Mouse (Mus musculus) E14TG2a.4 (cell line): Measurements from ENCODE around the gene Fbxo40.

Experiments
- CTCF ChIP-seq: conservative IDR thresholded peaks from 2 replicates; pipeline ENCODE4 v1.5.1; 2014; ENCODE audit warnings: low read length
- NANOG ChIP-seq: IDR thresholded peaks from 2 replicates; pipeline ENCODE4 v1.6.1; 2014; ENCODE audit warnings: borderline replicate concordance, low read length, mixed read lengths

DNA sequence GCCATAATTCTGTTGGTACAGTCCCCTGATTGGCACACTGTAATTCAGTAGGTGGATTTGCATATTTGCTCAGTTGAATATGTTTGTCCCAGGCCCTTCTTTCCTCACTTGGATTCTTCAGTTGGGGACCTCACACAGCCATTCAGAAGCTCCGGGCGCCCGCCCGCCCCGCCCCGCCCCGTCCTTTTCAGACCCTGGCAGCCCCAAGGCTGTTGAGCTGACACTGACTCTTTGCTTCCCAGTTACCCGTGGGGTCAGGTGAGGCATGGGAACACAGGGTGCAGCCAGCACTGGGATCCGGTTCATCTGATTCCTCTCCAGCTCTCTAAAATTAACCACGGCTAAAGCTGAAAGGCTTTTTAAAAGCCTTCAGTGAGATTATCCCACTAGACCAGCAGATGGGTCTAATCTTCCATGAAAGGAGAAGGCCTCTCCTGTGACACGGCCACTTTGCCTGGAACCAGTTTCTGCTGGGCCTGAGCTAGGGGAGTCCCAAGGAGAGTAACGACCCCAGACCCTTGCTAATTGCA, 45.3 kb downstream of the Fbxo40 start:
- no peak for TF ChIP-seq CTCF
- no peak for TF ChIP-seq NANOG
